Mouse (Mus musculus): ENCODE measurements at regions not wholly inside any gene's neighbourhood (a gene's known extent, or its start where the extent isn't known, plus 50 kb on each side); places are given as distances from the start of the nearest gene placed in this dataset.

DNA sequence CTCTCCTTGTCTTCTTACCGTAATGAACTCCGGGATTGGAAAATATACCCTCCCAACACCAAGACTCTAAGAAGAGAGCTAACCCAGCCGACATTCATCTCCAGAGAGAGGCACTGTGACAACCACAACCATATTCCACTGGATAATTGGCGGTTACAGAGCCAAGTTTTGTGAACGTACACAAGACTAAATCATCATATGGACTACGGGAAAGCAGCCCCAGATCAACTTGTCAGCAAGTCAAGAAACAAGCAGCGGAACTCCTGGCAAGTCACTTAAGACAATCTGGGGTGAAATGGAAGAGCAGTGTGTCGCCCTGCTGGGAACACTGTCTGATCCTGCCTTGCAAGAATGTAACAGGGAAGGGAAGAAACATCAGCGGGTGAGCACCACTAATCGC lies 52.6 kb upstream of the Bach2 start:
- TF ChIP-seq CTCF (IDR thresholded peaks at IDR 0.05; ENCODE audit: insufficient read depth, low read depth, low read length) (no peak), POLR2A (IDR thresholded peaks at IDR 0.05; ENCODE audit: insufficient read depth, low read depth, low read length) (no peak)

Data from olfactory bulb, adult 2 months (tissue).